ENCODE assay signal across 25 mouse cellular contexts in genomic region chr12:31290951-31291350, GRCm38 (mm10). TPM values are rescaled to one million over a fixed set of nuclear protein-coding genes. Genes with fewer than 3 reads are reported as not detected.
DNase-seq lines count a peak whose midpoint lies in the region; ATAC-seq and TF ChIP-seq lines count a peak whose summit lies in the region.
"Had no signal": no experiment of that assay in that cellular context is flagged by ENCODE, and none has a peak within 500 bp of the region (broad histone marks: within the 10 kb centered on the region; RNA-seq: fewer than 3 reads in every experiment).

No protein-coding gene starts in this region.

- no peaks in the 10 kb centered on the region for H3K9me3 ChIP-seq in hindbrain, embryonic 15.5 days
- H3K9me3 ChIP-seq in hindbrain, embryonic 16.5 days (ENCODE audit: control insufficient read depth, low read length), result no peaks in the 10 kb centered on the region
- H3K9me3 ChIP-seq in CH12.LX (replicated peaks; ENCODE audit: low read length), result no peaks in the 10 kb centered on the region
- H3K9me3 ChIP-seq: embryonic facial prominence, embryonic 12.5 days; forebrain, embryonic 13.5 days; heart, embryonic 10.5 days; hindbrain, embryonic 13.5 days had no signal

- H3K27ac ChIP-seq in hindbrain, embryonic 15.5 days (replicated peaks), result no peak overlapping the region
- no peak overlapping the region for H3K27ac ChIP-seq in hindbrain, embryonic 16.5 days (ENCODE audit: low read depth, low read length)
- no peak overlapping the region for H3K27ac ChIP-seq in CH12.LX (ENCODE audit: insufficient read depth, low read depth)
- H3K27ac ChIP-seq: embryonic facial prominence, embryonic 12.5 days; forebrain, embryonic 13.5 days; heart, embryonic 10.5 days; hindbrain, embryonic 13.5 days had no signal

- no peak for TF ChIP-seq EP300 in CH12.LX (IDR thresholded peaks at IDR 0.05; ENCODE audit: low read length)

- H3K27me3 ChIP-seq in hindbrain, embryonic 15.5 days, result no peaks in the 10 kb centered on the region
- no peaks in the 10 kb centered on the region for H3K27me3 ChIP-seq in hindbrain, embryonic 16.5 days (replicated peaks; ENCODE audit: control insufficient read depth, insufficient read depth, low read length)
- H3K27me3 ChIP-seq in CH12.LX (replicated peaks), result no peaks in the 10 kb centered on the region
- H3K27me3 ChIP-seq: embryonic facial prominence, embryonic 12.5 days; forebrain, embryonic 13.5 days; hindbrain, embryonic 13.5 days had no signal

- no peak overlapping the region for H3K4me3 ChIP-seq in hindbrain, embryonic 15.5 days
- H3K4me3 ChIP-seq in hindbrain, embryonic 16.5 days (ENCODE audit: low read length), result no peak overlapping the region
- no peak overlapping the region for H3K4me3 ChIP-seq in CH12.LX (replicated peaks in 1 of 3; ENCODE audit: low read depth in 2 of 3, low read length in 2 of 3, poor library complexity in 1 of 3)
- H3K4me3 ChIP-seq: embryonic facial prominence, embryonic 12.5 days; forebrain, embryonic 13.5 days; heart, embryonic 10.5 days; hindbrain, embryonic 13.5 days had no signal

- no peak for TF ChIP-seq CTCF in CH12.LX (conservative IDR thresholded peaks at IDR 0.05 in 1 of 2, IDR thresholded peaks at IDR 0.05 in 1 of 2; ENCODE audit: low read depth in 2 of 2, low read length in 2 of 2)
- no peak for TF ChIP-seq CTCF in brain, embryonic 14.5 days (IDR thresholded peaks at IDR 0.05; ENCODE audit: borderline replicate concordance, extremely low read depth, insufficient read depth, insufficient read length)

- in situ Hi-C loops in CH12.LX (cut with MboI; ENCODE audit: low pct_ligation_motif_present, low pct_unique_long_range_greater_than_20kb, low sequenced_read_pairs), result no loop called here

- 0 out of 2 replicates have a peak, but pooled peaks have one; percentile 69 for ATAC-seq in hindbrain, embryonic 15.5 days (ENCODE audit: low FRiP score, low read depth)
- no peak for ATAC-seq in hindbrain, embryonic 16.5 days
- ATAC-seq: forebrain, embryonic 13.5 days; inflammation-experienced regulatory T-cells, adult 6 months had no signal

- no peaks in the 10 kb centered on the region for H3K36me3 ChIP-seq in hindbrain, embryonic 15.5 days
- H3K36me3 ChIP-seq in hindbrain, embryonic 16.5 days (ENCODE audit: control insufficient read depth, insufficient read depth, low read length), result no peaks in the 10 kb centered on the region
- no peaks in the 10 kb centered on the region for H3K36me3 ChIP-seq in CH12.LX (replicated peaks in 1 of 2; ENCODE audit: control insufficient read depth in 1 of 2, insufficient read depth in 1 of 2, low read length in 1 of 2)
- H3K36me3 ChIP-seq: hindbrain, embryonic 13.5 days had no signal

- DNase-seq in CH12.LX (ENCODE audit: extremely low read depth), result no peak
- peak; percentile 26 for DNase-seq in brain, embryonic 14.5 days (ENCODE audit: low read depth)
- peak; percentile 89 for DNase-seq in retina, postnatal 1 day
- no peak for DNase-seq in kidney, adult 9 months
- no peak for DNase-seq in frontal cortex, postnatal 36 days (ENCODE audit: low spot score in 2 of 2)
- DNase-seq: adrenal gland, adult 8-10 months; adrenal gland, postnatal 36 days; cerebellum, adult 11-12 months; cerebellum, adult 9-10 months; cerebellum, postnatal 25 days; gastrocnemius, postnatal 36 days; heart, adult 18-20 months; heart, postnatal 10 days; heart, postnatal 4 days had no signal

- no peak for TF ChIP-seq RAD21 in CH12.LX (IDR thresholded peaks at IDR 0.05; ENCODE audit: low read depth, low read length)

- no peak for TF ChIP-seq POLR2A in CH12.LX (IDR thresholded peaks at IDR 0.05; ENCODE audit: low read depth, low read length)
- TF ChIP-seq POLR2A in brain, embryonic 14.5 days (IDR thresholded peaks at IDR 0.05; ENCODE audit: borderline replicate concordance, extremely low read depth, insufficient read depth, insufficient read length, poor library complexity, severe bottlenecking), result no peak

- H3K4me2 ChIP-seq in hindbrain, embryonic 15.5 days, result no peak overlapping the region
- H3K4me2 ChIP-seq in hindbrain, embryonic 16.5 days (ENCODE audit: low read length), result no peak overlapping the region
- H3K4me2 ChIP-seq in CH12.LX (ENCODE audit: insufficient read depth, low read depth, poor library complexity, severe bottlenecking), result no peak overlapping the region
- H3K4me2 ChIP-seq: embryonic facial prominence, embryonic 12.5 days; forebrain, embryonic 13.5 days; hindbrain, embryonic 13.5 days had no signal

- H3K4me1 ChIP-seq in hindbrain, embryonic 15.5 days (replicated peaks), result no peaks in the 10 kb centered on the region; the same call in none of the 2 replicates
- H3K4me1 ChIP-seq in hindbrain, embryonic 16.5 days (ENCODE audit: control insufficient read depth, insufficient read depth, low read depth, low read length), result no peaks in the 10 kb centered on the region
- H3K4me1 ChIP-seq in CH12.LX (ENCODE audit: control insufficient read depth in 1 of 2, insufficient read depth in 2 of 2), result peaks cover 0 to 3% of the 10 kb centered on the region in 2 experiments; a peak in 1 of 4 replicates
- H3K4me1 ChIP-seq: forebrain, embryonic 13.5 days; hindbrain, embryonic 13.5 days had no signal

- dilution Hi-C loops in CH12.LX (cut with MboI; ENCODE audit: extremely low pct_ligation_motif_present, extremely low pct_unique_long_range_greater_than_20kb, low sequenced_read_pairs), result no loop called here

- 74% methylated on average over 3 of the region's 3 CpGs for WGBS in hindbrain, embryonic 15.5 days
- 57% methylated on average over 3 of the region's 3 CpGs for WGBS in hindbrain, embryonic 16.5 days

- no peak overlapping the region for H3K9ac ChIP-seq in hindbrain, embryonic 15.5 days
- H3K9ac ChIP-seq in hindbrain, embryonic 16.5 days (ENCODE audit: low read depth, low read length), result no peak overlapping the region
- 0 out of 2 replicates have a peak overlapping the region, but pooled peaks have one; percentile 16 for H3K9ac ChIP-seq in CH12.LX (ENCODE audit: insufficient read depth, low read depth)
- H3K9ac ChIP-seq: embryonic facial prominence, embryonic 12.5 days; forebrain, embryonic 13.5 days; hindbrain, embryonic 13.5 days had no signal

- no peaks in the 10 kb centered on the region for H3K79me2 ChIP-seq in CH12.LX (replicated peaks; ENCODE audit: control insufficient read depth, extremely low read depth, insufficient read depth, poor library complexity, severe bottlenecking)

TF ChIP-seq in CH12.LX, 34 proteins besides CTCF, POLR2A, EP300 and RAD21:
- TF ChIP-seq MAZ (IDR thresholded peaks at IDR 0.05; ENCODE audit: low read depth, low read length) (no peak), ZKSCAN1 (IDR thresholded peaks at IDR 0.05; ENCODE audit: borderline replicate concordance, low read depth, low read length) (no peak), ETS1 (conservative IDR thresholded peaks at IDR 0.05; ENCODE audit: low read depth, low read length) (no peak), USF1 (IDR thresholded peaks at IDR 0.05; ENCODE audit: low read depth, low read length) (no peak), JUND (conservative IDR thresholded peaks at IDR 0.05; ENCODE audit: low read depth, low read length) (no peak), UBTF (IDR thresholded peaks at IDR 0.05; ENCODE audit: low read depth, low read length) (no peak), ZMIZ1 (IDR thresholded peaks at IDR 0.05; ENCODE audit: low read depth, low read length) (no peak), ZC3H11A (IDR thresholded peaks at IDR 0.05; ENCODE audit: low read depth, low read length) (no peak), TCF12 (IDR thresholded peaks at IDR 0.05; ENCODE audit: low read depth, low read length) (no peak), ELF1 (IDR thresholded peaks at IDR 0.05; ENCODE audit: low read depth, low read length) (no peak), SMC3 (IDR thresholded peaks at IDR 0.05; ENCODE audit: low read depth, low read length) (no peak), E2F4 (IDR thresholded peaks at IDR 0.05; ENCODE audit: insufficient replicate concordance, low read depth, low read length) (no peak), POLR2AphosphoS2 (IDR thresholded peaks at IDR 0.05; ENCODE audit: low read depth, low read length) (no peak), BHLHE40 (IDR thresholded peaks at IDR 0.05; ENCODE audit: low read depth, low read length) (no peak), NRF1 (IDR thresholded peaks at IDR 0.05; ENCODE audit: low read depth, low read length) (no peak), GABPA (IDR thresholded peaks at IDR 0.05; ENCODE audit: insufficient replicate concordance, low read depth, low read length) (no peak), NELFE (IDR thresholded peaks at IDR 0.05; ENCODE audit: low read depth, low read length) (no peak)

RNA-seq across cellular contexts. Expression of gene Lamb1, which starts 25.9 kb away (rescaled TPM):
- polyA plus RNA-seq in hindbrain, embryonic 15.5 days (2015; fragmentation: Nextera tagmentation; extraction: Ambion mirVana), result 18.4 and 19.8 TPM in 2 replicates
- 16.9 and 23.7 TPM in 2 replicates for polyA plus RNA-seq in hindbrain, embryonic 16.5 days (2015; fragmentation: Nextera tagmentation; extraction: Ambion mirVana)
- total RNA-seq in CH12.LX (2012; rRNA removed) (under 0.01 and 0.08 TPM in 2 replicates), CH12.LX (2014; rRNA removed) (not detected in 2 replicates)
- polyA plus RNA-seq in CH12.LX (2012; ENCODE audit: insufficient read length, low read depth), result 0.12 TPM in 1 of 2 replicates, not detected in the other
- polyA plus RNA-seq in brain, embryonic 14.5 days (2012; rRNA removed), result 12.3 and 25.7 TPM in 2 replicates
- polyA plus RNA-seq: inflammation-experienced regulatory T-cells, adult 6 months had no signal

RNA-seq across cellular contexts. Expression of gene Gm6993, which starts 50.4 kb away (rescaled TPM):
- not detected in 2 replicates for polyA plus RNA-seq in hindbrain, embryonic 15.5 days (2015; fragmentation: Nextera tagmentation; extraction: Ambion mirVana)
- not detected in 2 replicates for polyA plus RNA-seq in hindbrain, embryonic 16.5 days (2015; fragmentation: Nextera tagmentation; extraction: Ambion mirVana)
- total RNA-seq in CH12.LX (2012; rRNA removed), result not detected in 2 replicates
- total RNA-seq in CH12.LX (2014; rRNA removed), result not detected in 2 replicates
- not detected in 2 replicates for polyA plus RNA-seq in CH12.LX (2012; ENCODE audit: insufficient read length, low read depth)
- polyA plus RNA-seq in brain, embryonic 14.5 days (2012; rRNA removed), result not detected in 2 replicates
- total RNA-seq: adrenal gland, adult 8-10 months; adrenal gland, postnatal 36 days; gastrocnemius, adult 8-10 months; gastrocnemius, postnatal 36 days; heart, adult 18-20 months; heart, postnatal 10 days; heart, postnatal 4 days had no signal
- polyA plus RNA-seq: C2C12; cortical plate, adult 2 months; embryonic facial prominence, embryonic 12.5 days; forebrain, embryonic 13.5 days; heart, embryonic 10.5 days; heart, embryonic 14.5 days; hindbrain, embryonic 13.5 days; inflammation-experienced regulatory T-cells, adult 6 months had no signal

Comparison
In these comparisons a context has a peak if more than half of its experiments do, and no peak if none do; other contexts are left out.
1. DNase-seq: peak in brain, embryonic 14.5 days (single experiment) and retina, postnatal 1 day (single experiment); none in CH12.LX (single experiment), kidney, adult 9 months (single experiment) and frontal cortex, postnatal 36 days (0 of 2).
2. RNA of gene Lamb1, which starts 25.9 kb away (polyA plus RNA-seq): 12.3 to 25.7 TPM in brain, embryonic 14.5 days, 18.4 to 19.8 TPM in hindbrain, embryonic 15.5 days and 16.9 to 23.7 TPM in hindbrain, embryonic 16.5 days; 0.12 TPM in CH12.LX; every median in the first group is over 10 times any median in the second.